Mouse (Mus musculus) gastrocnemius, postnatal 4 days (tissue): ENCODE measurements around the gene Ntn1. TPM values are rescaled to one million over a fixed set of nuclear protein-coding genes. Genes with fewer than 3 reads are reported as not detected.
A peak's percentile ranks its signal among the peaks of the same experiment; 100 is the strongest.

ENCODE experiments used
- DNase-seq, 2 experiments: peaks; one replicate each; pipeline ENCODE4 v3.0.0; 2021 to 2022; ENCODE audit warnings: low spot score in 2 of 2, mixed read lengths in 2 of 2
- total RNA-seq, 2 experiments: library from RNA; stranded (reverse); gene quantifications; 2 replicates each; pipeline ENCODE4 v1.2.3; 2021

Gene Ntn1
- total RNA-seq, 2 experiments from 2014 or later: 28.6 to 29.0 TPM

DNA sequence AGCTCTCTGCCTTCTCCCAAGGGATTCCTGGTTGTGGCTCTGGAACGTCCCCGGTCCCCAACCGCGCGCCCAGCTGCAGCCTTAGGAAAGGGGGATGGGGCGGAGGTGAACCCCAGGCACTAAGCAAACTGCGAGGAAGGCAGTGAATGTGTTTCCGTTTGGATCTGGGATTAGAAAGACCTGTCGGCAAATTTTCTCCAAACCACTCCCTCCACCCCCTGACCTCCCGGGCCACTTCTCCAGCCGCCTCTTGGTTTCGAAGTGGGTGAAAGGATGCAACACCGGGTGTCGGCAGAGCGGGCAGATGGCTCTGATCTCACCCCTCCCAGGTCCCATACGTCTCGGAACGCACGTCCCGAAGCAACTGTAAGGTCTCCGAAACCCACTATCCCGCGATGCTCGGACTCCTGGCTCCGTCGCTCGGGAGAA is 16.0 kb downstream of the Ntn1 start:
- no peak for DNase-seq

DNA sequence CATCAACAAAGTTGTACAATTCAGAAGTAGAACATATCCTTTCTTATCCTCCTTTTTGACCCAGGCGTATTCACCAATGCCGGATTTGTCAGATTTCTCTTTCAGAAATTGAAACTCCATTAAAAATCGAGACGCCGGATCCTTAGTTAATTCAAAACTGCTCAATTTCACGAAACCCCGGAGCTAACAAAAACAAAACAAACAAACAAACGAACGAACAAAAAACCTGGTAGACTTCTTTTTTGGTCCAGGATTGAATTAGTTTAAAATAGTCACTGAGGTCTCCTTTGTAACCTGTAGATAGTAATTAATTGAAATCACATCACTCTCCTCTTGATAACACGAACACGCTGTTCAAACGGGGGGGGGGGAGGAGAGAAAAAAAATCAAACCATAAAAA is 16.5 kb downstream of the Ntn1 start:
- DNase-seq: no peak

DNA sequence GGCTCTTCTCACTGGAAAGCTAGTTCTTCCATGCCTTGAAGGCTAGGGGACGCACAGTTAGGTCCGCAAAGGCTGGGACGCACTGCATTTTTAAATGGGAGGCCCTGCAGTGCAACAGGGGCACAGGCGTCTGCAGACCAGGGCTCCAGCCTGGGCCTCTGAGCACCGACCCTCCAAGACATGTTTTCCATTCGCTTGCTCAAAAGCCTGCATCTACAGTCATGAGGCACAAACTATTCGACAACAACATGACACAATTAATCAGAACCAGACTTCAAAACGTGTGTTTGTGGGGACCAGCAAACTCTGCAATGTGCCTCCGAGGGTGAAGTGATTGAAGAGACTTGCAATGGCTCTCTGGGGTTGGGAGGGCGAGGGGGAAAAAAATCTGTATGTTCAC is 17.1 kb downstream of the Ntn1 start:
- no peak for DNase-seq

DNA sequence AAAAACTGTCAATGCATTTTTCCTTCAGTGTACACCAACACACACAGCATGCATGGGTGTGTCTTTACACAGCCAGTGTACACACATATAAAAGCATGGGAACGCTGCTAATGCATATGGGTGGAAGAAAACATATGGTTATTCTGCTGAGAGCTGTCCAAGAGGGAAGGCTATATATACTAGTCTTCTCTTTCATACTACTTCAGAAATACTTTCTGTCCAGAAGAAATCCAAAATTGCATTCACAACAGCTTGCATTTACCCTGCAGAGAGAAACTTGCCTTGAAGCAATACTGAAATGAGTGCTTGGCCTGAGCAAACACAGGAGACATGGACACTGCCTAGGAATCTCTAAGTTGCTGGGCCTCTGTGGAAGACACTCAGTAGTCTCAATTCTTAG is 18.8 kb downstream of the Ntn1 start:
- DNase-seq: no peak

DNA sequence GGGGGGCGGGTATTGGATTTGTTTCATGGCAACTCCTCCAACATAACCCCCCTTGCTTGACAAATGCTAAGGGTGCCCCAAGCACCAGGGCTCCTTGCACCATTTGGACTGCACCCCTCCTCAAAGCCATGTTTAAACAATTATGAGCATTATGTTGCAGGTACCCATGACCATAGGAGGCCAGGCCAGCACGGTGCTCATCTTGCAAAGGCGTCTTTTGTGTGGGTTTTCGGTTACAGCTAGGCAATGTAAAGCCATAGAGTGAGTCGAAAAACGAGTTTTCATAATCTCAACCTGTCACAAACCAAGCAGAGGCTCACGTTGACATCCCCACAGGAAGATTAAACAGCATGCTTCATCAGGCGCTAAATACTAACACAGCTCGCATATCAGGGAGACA is 19.3 kb downstream of the Ntn1 start:
- DNase-seq: no peak

DNA sequence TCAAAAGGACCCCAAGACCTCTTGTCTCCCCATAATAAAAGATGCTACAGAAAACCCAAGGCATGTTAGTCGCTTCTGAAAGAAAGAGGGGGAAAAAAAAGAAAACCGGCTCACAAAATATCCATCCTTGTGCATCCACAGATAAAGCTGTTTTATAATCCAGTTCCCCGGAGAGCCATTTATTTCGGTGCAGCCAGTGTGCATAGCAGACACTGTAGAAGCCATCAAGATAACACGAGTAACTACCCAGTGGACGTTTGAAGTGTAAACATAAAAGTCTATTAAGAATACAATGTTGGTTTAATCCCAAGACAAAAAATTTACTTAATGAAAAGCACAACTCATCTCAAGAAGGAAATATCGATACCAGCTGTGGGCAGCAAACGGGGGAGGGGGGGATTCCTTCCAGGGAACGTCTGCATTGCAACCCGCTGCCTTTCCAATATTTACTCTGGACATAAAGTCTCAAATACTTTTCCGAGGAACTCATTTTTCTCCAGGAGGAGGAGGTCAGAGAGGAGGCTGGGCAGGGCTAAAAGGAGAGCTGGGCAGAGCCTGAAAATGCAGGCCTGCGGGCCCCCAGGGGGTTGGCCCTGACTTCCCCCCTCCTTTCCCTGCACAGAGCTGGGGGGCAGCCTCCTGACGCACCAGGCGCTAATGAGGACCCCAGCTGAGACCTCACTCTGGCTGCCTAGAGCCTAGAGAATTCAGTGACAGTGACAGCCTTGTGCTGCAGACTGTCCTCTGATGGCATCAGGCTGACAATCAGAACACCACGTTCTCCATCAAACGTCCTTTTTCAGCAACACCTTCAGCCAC is 21.5 kb downstream of the Ntn1 start:
- no peak for DNase-seq

DNA sequence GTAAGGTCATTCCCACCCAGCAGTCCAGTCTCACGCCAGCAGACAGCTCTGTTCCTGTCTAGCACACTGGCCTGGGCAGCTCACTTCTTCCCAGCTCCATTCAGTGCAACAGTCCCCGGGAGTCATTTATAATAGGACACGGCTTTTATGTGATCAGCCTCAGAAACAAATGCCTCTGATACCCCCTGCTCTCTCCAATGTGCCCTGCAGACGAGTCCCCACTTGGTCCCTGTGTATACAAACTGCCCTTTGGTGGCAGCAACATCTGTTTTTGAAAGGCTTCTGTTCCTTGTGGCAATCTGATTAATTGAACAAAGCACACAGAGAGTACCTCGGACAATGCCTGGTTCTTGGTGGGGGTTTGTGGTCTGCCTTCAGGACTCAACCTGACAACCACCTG is 22.2 kb downstream of the Ntn1 start:
- no peak for DNase-seq

DNA sequence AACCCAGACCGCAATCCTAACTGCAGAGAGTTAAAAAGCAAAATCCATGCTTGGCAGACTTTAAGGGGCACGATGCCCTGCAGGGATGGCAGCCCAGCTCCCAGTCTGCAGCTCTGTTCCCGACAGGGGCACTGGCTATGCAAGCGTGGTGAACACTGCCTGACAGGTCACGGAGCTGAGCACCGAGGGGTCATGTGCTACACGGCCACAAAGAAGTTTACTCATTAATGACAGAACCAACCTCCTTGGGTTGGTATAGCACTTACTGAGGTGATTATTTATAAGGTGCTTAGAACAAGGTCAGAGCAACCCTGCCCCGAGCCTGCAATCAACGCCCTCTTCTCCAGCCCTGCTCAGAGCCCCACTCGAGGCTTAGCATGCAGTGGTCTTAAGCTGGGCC is 27.5 kb downstream of the Ntn1 start:
- no peak for DNase-seq

DNA sequence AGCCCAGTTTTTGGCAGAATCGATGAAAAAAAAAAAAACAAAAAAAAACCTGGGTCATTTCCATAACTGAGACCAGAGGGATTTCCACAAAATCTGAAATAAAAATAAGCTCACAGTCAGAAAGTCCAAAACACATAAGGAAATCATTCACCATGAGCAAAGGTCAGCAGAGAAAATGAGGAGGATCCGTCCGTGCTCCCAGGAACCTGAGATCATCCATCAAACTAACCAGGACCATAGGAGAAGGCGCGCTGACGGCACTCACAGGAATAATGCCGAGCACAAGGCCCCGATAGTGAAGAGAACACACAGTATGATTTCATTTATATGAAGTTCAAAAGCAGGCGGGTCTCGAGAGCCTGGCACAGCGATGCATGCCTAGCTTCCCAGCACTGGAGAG is 29.0 kb downstream of the Ntn1 start:
- DNase-seq: no peak

DNA sequence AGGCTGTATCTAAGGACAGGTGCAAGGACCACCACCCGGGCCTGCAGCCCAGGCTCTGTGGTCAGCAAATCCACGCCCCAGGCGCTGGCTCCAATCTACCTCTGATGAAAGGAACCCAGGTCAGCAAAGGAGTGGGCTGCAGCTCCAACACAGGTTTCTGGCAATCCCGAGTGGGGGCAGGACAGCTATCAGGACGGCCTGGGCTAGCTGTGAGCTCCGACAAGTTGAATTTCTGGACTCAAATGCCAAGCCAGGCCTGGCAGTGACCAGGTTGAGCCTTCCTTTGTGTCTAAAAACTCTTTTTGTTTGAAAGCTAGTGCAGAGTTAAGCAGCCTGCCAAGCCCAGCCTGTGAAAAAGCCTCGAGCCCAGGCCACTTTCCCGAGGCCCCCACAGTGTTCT is 43.7 kb downstream of the Ntn1 start:
- no peak for DNase-seq

DNA sequence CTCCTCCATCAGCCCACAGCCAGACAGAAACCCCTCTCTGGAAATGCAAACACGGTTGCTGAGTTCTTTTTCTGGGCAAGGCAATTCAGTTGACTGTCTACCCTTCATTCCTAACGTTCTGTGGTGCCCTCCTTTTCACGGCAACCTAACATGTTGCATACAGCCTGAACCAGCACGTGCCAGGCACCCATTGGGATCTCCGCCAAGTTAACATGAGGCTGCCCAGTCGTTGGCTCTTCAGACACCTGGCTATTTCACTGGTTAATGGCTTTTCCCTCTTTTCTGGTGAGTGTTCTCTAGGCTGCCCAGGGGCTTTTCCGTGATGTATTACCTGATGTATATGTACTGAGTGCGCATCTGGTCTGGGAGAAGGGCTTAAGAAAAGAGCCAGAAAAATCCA is 45.1 kb downstream of the Ntn1 start:
- no peak for DNase-seq

DNA sequence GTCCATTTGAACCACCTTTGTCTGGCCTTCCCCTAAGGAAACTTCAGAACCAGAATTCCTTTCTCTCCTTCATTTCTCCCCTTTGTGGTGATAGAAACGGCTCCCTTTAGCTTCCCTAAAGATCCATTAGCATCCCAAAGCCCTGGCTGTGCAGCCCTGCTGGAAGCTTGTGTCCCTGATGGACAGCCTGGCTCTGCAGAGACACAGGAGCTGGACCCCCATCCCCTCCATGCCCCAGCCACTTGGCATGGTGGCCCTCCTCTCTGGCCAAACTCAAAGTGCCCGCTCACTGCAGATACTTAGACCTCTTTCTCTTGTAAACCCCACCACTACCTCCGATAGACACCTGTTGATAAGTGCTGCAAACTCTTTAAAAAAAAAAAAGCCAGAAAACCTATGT is 45.8 kb downstream of the Ntn1 start:
- DNase-seq: no peak

DNA sequence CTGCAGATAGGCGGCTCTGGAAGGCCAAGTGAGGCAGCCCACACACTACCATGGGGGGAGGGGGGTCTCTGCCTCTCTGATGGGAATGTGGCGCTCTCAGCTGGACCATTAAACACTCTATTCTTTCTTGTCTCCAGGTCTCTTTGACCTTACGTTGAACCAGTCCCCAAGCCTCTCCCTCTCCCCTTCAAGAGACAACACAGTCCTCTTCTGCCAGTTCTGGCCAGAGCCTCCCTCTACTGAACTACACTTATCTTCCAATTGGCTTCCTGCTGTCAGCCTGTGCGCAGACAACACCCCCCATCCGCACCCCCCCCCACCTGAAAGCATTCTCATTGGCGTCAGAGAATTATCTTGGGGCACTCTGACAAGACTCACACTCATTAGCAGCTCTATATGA is 48.4 kb downstream of the Ntn1 start:
- DNase-seq: no peak

DNA sequence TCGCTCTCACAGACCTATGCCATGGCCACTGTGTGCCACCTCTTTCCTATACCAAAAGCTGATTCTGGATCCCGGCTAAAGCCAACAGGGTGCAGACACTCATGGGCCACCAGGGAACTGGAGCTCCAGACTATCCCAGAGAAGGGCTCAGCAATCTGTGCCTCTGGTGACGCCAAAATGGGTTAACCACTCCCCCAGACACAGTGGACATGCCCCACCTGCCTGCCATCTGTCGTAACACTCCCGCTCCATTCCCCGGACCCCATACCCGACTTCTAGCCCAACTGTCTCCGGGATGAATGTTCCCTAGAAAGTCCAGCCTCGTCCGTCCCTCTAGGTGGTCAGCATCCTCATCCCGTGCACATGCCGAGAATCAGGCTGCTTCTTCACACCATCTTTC is 51.8 kb downstream of the Ntn1 start:
- DNase-seq: no peak

DNA sequence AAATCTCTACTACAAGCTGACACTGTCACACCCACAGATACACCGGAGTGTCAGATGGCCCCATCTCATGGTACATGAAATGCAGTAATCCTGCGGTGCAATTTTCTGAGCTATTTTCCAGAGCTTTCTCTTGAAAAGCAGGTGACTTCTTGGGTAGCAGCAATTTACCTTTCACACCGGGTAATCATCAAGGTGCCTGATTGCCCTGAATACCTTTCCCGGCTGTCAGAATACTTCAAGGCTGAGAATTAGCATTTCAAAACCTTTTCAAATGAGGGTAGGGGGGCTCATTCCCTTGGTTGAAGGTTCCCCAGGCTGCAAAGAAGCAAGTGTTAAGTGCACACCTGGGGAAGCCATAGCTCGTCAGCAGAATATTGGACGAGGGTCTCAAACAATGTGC is 52.5 kb downstream of the Ntn1 start:
- DNase-seq: no peak

DNA sequence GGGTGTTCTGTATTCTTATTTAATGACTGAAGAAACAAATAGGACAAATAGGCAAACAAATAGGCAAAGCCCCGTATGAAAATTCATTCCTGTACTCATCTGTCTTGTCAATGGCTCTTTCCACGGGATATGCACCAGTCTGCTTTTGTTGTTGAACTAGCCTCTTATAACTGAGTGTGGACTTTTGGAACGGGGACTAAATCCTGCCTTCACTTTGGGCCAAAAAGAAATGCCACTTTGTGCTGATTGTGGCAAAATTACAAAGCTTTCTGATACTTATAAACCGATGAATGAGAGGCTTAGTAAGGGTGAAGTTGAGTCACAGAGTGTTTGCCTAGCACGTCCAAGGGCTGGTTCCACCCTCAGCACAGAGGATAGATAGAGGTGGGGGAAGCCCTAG is 53.1 kb downstream of the Ntn1 start:
- no peak for DNase-seq

DNA sequence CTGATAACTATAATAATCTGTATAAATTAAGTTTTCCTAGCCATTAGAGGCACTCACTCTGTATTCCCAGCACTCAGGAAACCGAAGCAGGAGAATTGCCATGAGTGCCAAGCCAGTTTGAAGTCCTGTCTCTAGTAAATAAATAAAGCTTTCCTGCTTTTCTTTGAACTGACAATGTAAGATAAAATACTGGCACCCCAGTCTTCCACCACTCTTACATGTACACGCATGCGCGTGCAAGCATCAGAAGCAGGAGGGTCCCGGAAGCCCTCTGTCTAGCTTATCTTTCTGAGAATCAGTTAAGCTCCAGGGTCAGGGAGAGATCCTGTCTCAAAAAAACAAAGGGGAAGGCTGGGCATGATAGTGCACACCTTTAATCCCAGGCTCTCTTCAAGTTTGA is 54.5 kb downstream of the Ntn1 start:
- no peak for DNase-seq

DNA sequence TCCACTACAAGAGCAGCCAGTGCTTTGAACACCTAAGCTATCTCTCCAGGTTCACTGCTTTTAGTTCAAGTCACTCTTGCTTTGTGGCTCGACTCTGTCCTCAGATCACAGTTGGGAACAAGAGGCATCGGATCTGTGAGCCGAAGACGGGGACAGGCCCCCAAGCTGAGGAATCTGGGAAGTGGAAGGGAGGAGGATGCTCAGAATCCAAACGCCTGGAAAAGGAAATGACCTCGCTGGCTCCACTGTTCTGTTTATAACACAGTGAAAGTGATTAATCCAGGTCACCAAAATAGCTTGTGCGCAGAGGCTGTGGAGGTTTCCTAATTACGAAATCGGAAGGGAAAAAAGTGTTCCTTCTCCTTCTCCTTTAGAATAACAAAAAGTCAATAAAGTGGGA is 56.4 kb downstream of the Ntn1 start:
- no peak for DNase-seq

DNA sequence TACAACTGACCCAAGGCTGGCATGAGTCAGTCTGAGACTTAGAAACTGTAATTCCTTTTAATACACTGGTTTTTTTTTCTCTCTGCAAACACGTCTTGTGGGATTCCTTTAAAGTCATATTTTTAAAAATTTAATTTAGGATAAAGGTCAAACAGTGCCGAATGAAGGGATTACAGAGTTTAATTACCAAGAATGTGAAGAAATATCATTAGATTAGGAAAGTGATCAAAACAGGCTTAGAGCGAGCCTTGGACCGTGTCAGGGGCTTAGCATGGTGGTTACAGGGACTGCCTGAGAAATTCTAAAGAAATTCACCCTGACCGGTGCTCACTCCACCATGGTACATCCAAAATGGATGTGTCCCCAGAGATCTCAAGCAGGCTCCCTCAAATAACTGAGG is 57.9 kb downstream of the Ntn1 start:
- no peak for DNase-seq

DNA sequence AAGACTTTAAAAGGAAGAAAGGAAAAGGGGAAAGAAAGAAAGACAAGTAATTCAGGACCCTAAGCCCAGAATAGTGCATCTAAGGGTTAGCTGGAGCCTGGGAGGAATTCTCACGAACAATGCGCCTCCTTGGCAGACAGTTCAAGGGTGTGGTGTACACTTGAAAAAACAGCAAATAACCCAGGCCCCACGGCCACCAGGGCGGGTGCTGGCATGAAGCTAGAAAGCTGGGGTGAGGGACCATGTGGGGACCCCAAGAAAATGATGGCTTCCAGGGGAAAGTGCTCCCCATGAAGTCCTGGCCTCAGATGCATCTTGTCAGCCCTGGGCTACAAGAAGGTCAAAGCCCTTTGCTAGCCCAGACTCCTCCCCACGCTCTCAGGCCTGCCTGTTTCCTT is 58.6 kb downstream of the Ntn1 start:
- DNase-seq: peak in 1 of 2 experiments; percentile 32

DNA sequence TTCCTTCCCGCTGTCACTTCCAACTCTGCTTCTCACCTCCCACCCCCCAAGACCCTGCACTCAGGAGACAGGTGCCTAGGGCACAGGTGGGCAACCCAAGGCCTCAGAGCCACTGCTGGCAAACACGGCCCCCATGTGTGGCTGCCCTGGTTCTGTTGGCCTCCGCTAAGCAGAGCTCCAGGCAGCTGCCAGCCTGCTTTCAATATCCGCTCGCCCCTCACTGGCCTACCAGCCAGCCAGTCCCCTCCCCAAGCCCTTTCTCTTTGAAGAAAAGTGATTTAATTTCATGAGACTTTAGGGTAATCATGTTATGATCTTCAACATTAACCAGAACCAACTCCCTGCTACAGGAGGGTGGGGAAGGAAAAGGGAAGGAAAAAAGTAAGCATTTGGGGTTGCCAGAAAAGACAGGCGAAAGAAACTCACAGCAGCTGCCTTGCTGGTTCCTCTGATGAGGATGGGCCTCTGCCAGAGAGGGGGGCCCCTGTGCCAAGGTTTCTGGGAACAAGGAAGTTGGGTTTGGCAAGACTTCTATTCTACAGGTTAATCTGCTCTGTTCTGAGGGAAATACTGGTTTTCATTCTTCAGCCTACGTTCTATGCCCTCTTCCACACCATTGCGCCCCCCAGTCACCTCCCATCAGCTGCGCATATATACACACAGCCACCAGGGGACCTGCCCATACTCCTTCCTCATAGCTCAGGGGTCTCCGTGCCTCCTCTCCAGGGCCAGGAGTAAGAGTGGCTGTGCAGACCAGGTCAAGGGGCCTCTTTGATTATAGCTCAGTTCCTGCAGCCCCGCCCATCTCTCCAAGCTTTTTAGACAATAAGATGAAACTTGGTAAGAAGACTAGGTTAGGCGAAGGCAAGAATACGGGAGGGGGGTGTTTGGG is 59.3 kb downstream of the Ntn1 start:
- DNase-seq: peak in 1 of 2 experiments; percentile 59

DNA sequence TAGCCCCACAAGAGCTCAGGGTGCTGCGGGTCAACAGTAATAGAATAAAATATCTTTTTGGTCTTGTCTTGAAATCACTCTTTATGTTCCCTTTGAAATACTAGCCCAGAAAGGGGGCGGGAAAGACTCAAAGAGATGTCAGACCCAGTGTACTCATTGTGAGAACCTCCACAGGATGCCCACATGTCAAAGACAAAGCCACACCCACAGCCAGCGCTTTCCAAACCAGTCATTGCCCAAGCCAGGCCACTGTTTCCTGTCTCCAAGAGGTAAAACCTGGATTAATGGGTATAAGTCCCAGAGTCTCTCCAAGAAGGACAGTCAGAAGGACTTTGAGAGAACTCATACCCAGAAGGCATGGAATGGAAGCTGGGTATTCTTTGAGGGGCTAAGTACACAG is 60.3 kb downstream of the Ntn1 start:
- DNase-seq: no peak

DNA sequence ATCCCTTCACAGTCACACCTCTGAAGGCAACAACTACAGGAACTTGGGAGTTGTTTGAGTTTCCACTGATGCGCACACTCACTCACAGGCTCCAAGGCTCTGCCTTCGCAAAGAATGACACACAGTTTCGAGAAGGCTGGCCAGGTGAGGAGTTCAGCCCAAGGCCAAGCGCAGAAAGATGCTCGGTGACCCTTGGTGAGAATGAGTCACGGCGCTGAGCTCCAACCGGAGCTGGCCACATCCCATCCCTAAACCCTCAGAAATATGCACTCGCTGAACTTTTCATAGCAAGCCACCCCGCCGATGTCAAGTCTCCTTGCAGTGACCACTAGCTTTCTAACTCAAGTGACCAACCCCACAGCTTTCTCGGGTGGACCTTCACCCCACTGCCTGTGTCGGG is 60.8 kb downstream of the Ntn1 start:
- no peak for DNase-seq
